Mouse (Mus musculus) T-cell, adult 66 days (primary cell): ENCODE results near the gene Zic3. TPM values are rescaled to one million over a fixed set of nuclear protein-coding genes. Genes with fewer than 3 reads are reported as not detected.

Source experiments
- total RNA-seq, 2 experiments: library from RNA; stranded (reverse); gene quantifications; 3 replicates in 1 of 2; 4 replicates in 1 of 2; pipeline ENCODE4 v1.2.4; 2023

The Zic3 gene
- total RNA-seq = not detected

GRCm38 (mm10) chrX:58022400-58022799, at the start of gene Zic3:
TSS of gene Zic3 (plus strand) at chrX:58022700.

